Mouse (Mus musculus) urinary bladder, postnatal 25 days (tissue): Measurements from ENCODE around the gene Ccdc138.
A peak's percentile ranks its signal among the peaks of the same experiment; 100 is the strongest.
"Not testable (repeated sequence)": the region's sequence is repeated elsewhere in the genome, so short reads cannot be mapped to it uniquely, and the experiment has no call there.

Source experiments
- DNase-seq: peaks from one replicate; pipeline ENCODE4 v3.0.0; 2022; ENCODE audit warnings: low spot score

The Ccdc138 gene

GRCm38 (mm10) chr10:58497320-58498284, at the start of gene Ccdc138:
TSS of gene Ccdc138 (plus strand) at chr10:58497948.
- DNase-seq, result peak; percentile 89

- DNase-seq, result no peak
These were observed 46.2 kb upstream of the Ccdc138 start for GRCm38 (mm10) chr10:58451575-58451974.

- no peak for DNase-seq
These were observed 45.6 kb upstream of the Ccdc138 start for GRCm38 (mm10) chr10:58452185-58452584.

- no peak for DNase-seq
These were observed 37.9 kb upstream of the Ccdc138 start for GRCm38 (mm10) chr10:58459896-58460295.

- no peak for DNase-seq
These were observed 20.5 kb upstream of the Ccdc138 start for GRCm38 (mm10) chr10:58477086-58477755.

GRCm38 (mm10) chr10:58478071-58478578, 19.6 kb upstream of the Ccdc138 start:
- no peak for DNase-seq

GRCm38 (mm10) chr10:58479954-58480490, 17.7 kb upstream of the Ccdc138 start:
- DNase-seq, result no peak

- no peak for DNase-seq
These were observed 6.7 kb upstream of the Ccdc138 start for GRCm38 (mm10) chr10:58491031-58491430.

GRCm38 (mm10) chr10:58495637-58496036, 2.1 kb upstream of the Ccdc138 start:
- no peak for DNase-seq

GRCm38 (mm10) chr10:58496732-58497131, 1.0 kb upstream of the Ccdc138 start:
- no peak for DNase-seq

- no peak for DNase-seq
These were observed 768 bp downstream of the Ccdc138 start for GRCm38 (mm10) chr10:58498516-58498915.

- no peak for DNase-seq
These were observed 31.6 kb downstream of the Ccdc138 start for GRCm38 (mm10) chr10:58529358-58529757.

- no peak for DNase-seq
These were observed 33.4 kb downstream of the Ccdc138 start for GRCm38 (mm10) chr10:58530896-58531790.

- DNase-seq, result no peak
These were observed 34.4 kb downstream of the Ccdc138 start for GRCm38 (mm10) chr10:58532177-58532576.

- not testable (repeated sequence) for DNase-seq
These were observed 38.5 kb downstream of the Ccdc138 start for GRCm38 (mm10) chr10:58536276-58536675.

GRCm38 (mm10) chr10:58540613-58541012, 42.9 kb downstream of the Ccdc138 start:
- no peak for DNase-seq

- no peak for DNase-seq
These were observed 51.0 kb downstream of the Ccdc138 start for GRCm38 (mm10) chr10:58548739-58549138.

GRCm38 (mm10) chr10:58554693-58555387, 57.1 kb downstream of the Ccdc138 start:
- no peak for DNase-seq

GRCm38 (mm10) chr10:58559098-58559497, 61.4 kb downstream of the Ccdc138 start:
- DNase-seq, result peak; percentile 42

GRCm38 (mm10) chr10:58559901-58560300, 62.2 kb downstream of the Ccdc138 start:
- peak; percentile 12 for DNase-seq

- no peak for DNase-seq
These were observed 62.8 kb downstream of the Ccdc138 start for GRCm38 (mm10) chr10:58560521-58560920.
